Mouse (Mus musculus): ENCODE results near the gene Aldh16a1.
A peak's percentile ranks its signal among the peaks of the same experiment; 100 is the strongest.

The Aldh16a1 gene

DNA sequence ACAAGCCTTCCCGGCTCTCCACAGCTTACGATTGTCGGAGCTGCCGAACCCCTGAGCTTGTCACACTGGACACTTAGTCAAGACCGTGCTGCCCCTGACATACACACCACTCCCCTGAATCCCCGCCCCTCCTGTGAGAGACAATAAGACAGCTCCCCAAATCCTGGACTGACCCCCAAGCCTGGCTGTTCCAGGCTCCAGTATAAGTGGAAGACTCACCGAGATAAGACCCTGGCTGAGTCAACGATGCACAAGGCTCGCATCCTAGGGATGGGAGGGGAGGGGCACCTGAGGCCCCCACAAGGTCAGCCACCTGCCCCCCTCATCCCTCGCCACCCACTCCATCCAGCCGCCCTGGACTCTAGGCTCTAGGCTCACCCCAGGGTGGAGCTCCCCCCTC, 22.5 kb downstream of the Aldh16a1 start:
- DNase-seq, result peak; percentile 92

DNA sequence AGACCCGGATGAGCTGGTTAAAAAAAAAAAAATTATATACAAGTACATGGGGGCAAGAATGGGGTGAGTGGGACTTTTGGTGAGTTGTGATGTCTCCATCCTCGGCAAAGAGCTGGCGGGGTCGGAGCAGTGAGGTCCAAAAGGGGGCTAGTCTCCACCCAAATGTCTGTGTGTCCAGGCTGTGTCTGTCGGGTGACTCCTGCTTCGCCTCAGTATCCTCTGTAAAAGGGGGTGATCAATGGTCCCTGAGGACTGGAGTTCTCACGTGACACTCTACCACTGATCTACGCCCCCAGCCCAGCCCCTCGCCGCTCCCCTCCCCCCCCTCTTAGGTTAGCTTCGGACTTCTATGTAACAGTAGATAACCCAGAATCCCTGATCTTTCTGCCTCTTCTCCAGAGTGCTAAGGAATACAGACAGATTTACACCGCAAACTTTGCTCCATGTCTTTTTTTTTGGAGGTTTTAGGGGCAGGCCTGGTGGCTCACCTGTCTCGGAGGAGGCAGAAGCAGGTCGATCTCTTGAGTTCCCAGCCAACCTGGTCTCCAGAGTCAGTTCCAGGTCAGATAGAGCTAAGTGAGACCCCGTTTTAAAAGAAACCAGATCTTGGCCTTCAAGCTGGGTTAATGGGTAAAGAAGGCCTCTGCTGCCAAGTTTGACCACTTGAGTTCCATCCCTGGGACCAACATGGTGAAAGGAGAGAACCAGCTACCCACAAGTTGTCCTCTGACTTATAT, 24.4 kb downstream of the Aldh16a1 start:
- peak; percentile 95 for DNase-seq

DNA sequence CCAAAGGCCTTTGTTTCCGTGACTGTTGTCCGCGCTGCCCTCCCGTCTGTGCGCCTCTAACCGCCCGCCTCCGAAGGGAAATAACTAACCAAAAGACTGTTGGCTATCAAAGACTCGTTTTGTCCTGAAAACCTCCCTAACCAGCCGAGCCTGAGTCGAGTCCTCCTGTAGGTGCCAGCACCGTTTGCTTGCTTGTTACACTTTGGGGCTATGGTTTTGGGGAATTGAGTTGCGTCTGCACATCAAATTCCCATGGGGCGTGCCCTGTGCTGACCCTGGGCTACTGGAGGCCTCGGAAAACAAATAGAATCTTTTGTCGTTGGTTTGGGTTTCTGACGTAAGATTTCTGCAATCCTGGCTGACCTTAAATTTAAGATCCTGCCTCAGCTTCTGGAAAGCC, 25.1 kb downstream of the Aldh16a1 start:
- DNase-seq, result no peak

DNA sequence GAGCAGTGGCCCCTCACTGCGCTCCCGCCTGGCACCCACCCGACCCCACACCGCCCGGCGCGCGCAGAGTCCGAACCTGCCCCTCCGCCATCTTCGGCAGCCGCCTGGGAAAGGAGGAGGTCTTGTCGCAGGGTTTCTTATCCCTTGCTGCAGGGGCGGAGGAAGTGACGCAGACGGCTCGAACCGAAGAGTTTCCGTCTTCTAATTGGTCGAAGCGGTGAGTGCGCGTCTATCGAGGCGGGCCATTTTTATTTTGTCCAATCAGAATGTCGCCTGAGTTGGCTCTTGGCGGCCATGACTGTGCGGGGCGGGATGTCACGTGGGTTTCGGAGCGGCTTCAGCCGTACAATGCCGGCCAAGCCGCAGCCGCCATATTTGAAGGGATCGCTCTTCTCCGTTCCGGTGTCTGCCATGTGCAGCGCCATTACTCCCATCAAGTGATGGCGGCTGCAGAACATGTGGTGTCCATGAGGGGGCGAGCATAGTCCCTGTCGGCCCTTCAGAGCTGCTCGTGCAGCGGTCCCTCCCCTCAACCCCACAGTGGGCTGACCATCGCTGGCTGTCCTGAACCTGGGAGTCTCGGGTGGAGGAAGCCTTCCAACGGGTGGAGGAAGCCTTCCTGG, 25.6 kb downstream of the Aldh16a1 start, which contains the start of gene Rpl13a:
Rpl13a (minus strand) TSS at position 138 of the 623 bp plus-strand sequence.
- DNase-seq, result peak; percentile 100

DNA sequence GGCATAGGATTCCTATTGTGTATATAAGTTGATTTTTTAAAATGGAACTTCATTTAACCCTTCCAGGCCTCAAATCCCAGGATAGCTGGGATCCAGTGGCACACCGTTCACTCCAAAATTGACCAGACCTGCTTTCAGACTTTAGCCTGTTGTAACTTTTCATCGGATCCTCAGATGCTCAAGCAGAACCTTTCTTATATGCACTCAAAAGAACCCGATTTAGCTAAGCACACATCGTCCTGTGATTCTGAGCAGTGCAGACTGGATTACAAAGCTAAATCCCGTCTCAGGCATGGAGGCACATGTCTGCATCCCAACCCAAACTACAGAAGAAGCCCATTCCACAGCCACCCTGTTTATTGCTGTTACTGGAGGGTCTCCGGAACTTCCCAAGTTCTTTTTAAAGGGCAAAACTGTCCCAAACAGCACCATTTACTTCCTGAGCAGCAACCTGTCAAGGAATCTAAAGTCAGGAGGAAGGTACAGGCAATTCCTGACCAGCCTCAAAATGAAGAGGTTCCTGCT, 26.6 kb downstream of the Aldh16a1 start:
- DNase-seq, result no peak

DNA sequence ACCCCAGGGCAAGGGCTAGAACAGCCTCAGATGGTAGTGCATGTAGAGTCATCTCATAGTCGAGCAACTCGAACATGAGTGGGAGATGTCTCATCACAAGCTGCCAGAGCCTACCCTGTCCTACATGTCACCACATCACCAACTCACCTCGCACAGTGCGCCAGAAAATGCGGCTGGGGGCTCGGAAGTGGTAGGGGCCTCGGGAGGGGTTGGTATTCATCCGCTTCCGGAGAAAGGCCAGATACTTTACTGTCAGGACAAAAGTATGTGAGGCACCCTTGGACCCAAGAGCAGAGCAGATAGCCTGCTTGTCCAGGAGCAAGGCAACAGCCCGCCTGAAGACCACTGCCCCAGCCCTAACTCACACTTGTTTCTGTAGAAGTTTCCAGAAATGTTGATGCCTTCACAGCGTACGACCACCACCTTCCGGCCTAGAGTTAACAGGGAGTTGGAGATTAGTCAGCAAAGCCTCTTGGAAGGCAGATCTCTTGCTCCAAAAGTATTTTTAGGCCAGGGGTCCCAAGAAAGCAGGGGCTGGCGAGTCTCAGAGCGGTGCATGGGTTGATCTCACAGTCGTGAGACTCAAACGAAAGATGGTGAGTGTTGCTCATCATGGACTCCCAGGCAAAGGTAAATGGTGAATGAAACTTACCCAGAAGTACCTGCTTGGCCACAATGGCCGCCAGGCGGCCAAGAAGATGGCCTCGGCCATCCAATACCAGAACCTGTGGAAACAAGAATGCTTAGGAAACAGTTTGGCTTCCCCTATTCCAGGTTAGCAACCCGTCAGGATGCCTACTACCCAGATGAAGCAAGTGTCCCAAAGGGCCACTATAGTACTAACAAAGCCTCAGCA, 27.3 kb downstream of the Aldh16a1 start:
- DNase-seq, result peak; percentile 90

DNA sequence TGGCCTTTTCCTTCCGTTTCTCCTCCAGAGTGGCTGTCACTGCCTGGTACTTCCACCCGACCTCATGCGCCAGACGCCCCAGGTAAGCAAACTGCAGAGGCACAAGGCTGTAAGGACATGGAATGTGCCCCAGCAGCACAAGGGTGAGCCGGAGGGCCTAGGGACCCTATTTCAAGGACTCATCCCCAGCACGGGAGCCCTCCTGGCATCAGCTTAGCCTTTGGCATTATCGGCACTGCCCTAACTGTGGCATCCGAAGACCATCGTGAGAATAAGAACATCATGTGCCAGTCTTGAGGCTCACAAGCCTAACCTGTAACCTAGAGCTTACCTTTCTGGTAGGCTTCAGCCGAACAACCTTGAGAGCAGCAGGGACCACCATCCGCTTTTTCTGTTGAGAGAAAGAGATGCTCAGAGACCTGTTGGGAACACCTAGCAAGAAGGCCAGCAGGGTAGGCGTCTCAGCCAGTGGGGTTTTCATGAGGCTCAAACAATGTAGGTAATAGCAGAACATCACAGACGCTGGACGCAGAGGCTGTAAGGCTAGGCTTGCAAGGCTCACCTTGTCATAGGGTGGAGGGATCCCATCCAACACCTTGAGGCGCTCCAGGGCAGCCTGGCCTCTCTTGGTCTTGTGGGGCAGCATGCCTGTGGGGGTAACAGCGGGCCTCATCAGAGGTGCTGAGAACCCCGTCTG, 28.1 kb downstream of the Aldh16a1 start:
- DNase-seq, result peak; percentile 95

DNA sequence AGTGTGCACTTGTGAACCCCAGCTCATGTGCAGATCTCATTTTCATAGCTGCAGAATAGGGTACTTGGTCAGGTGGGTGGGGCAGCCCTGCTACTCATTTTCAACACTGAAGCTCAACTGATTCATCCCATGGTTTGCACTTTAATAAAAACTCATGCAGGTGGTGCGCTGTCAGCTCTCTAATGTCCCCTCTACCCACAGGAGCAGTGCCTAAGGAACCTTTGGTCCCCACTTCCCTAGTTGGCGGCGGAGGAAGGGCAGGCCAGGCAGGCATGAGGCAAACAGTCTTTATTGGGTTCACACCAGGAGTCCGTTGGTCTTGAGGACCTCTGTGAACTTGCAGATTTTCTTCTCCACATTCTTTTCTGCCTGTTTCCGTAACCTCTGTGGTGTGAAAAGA, 28.7 kb downstream of the Aldh16a1 start:
- peak; percentile 90 for DNase-seq

DNA sequence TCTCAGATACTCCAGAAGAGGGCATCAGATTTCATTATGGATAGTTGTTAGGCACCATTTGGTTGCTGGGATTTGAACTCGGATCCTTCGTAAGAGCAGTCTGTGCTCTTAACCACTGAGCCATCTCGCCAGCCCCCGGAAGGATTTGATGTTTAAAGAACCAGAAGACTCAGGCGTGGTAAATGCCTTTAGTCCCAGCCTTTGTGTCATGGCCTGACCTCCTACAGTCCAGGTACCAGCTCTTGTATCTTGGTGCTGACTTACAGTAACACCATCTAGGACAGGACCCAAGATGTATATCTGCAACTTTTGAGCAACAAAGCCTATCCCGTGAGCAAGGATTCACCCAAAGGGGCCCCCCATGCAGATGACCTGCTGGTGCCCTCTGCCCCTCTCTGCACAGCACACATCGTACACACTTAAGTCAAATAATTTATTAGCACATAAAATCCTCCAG, 29.2 kb downstream of the Aldh16a1 start:
- DNase-seq, result no peak

DNA sequence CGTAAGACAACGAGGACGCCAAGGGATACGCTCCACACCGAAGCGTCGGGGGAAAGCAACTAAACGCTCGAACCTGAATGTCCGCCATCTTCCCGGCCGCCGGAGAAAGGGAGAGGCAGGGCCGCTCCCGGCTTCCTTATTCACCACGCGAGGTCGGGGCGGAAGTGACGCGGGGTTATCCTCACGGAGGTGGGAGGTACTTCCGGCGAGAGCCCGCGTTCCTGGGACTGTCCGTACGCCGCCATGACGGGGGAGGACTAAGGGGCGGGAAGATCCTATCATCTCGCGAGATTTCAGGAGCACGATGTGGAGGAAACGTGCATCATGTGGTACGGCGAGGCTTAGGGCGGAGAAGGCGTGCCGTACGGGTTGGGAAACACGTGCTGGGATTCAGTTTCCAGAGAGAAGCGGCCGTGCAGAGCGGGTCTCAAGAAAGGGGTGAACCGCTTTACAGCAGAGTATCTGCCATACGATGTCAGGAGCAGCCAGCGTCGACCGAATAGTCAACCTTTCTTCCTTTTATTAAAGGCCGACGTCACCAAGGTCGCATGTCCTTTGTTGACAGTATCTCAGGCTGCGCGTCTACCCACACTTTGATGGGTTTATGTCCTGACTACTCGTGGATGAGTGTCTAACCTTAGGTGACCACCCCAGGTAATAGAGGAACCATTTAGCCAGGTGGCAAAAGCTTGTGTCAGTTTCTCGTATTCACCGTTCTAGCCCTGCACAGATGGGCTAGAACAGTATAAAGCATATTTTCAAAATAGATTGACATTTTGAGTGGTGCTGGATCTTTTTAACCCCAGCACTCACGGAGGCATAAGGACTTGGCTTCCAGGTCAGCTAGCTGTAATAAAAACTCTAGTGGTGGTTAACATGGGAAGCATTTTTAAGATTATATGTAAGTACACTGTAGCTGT, 29.9 kb downstream of the Aldh16a1 start, which contains the start of gene Rps11:
Rps11 (minus strand) TSS at position 216 of the 920 bp plus-strand sequence.
- DNase-seq, result peak; percentile 100

DNA sequence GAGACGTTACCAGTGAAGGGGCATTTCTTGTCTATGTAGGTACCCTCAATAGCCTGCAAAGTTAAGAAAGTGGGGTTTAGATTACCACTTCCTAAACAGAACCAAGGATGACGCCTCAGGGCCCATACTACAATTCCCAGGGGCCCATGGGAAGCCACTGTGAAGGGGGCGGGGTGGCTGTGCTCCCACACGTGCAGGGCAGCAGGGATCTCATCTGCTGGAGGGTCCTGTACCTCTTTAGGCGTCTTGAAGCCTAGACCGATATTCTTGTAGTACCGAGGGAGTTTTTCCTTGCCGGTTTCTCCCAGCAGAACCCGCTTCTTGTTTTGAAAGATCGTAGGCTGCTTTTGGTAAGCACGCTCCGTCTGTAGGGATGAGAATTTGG, 31.2 kb downstream of the Aldh16a1 start:
- DNase-seq, result peak; percentile 94

DNA sequence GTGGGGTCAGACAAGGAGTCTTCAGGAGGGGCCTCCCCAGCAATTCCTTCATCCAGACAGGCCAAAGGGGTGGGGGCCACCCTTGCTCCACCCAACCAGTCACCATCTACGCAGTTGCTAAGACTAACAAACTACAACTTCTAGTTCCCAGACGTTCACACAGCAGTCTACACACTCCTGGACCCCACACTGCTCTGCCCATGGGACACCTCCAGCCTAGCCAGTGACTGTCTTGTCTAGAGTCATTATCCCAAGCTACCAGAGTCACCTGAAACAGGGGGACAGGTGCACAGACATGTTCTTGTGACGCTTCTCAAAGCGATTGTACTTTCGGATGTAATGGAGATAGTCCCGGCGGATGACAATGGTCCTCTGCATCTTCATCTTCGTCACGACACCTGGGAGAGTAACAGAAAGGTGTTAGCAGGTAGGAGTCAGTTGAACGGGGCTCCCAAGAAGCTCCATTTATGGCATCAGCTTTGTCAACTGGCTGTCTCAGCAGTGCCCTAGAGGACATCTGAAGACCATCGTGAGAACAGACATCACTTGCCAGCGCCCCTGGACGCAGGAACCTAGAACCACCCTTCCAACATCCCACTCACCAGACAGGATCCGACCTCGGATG, 31.7 kb downstream of the Aldh16a1 start:
- peak; percentile 94 for DNase-seq

DNA sequence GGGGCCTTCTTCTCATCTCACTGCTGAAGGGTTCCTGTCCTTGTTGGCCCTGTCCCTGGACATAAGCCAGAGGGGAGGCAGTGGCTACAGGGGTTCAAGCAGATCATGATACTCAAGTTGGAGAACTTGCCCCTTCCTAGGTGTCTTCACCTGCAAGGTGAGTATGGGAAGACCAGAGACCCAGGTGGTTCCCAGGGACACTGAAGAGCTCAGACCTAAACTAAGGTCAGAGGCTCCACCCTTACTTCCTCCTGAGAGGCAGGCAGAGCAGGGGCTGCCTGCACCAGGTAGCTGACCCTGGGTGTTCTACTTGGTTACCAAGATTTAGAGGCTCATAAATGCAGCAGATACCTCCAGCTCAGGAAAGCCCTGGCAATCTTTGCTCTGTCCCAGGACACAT, 32.4 kb downstream of the Aldh16a1 start:
- DNase-seq, result peak; percentile 92

DNA sequence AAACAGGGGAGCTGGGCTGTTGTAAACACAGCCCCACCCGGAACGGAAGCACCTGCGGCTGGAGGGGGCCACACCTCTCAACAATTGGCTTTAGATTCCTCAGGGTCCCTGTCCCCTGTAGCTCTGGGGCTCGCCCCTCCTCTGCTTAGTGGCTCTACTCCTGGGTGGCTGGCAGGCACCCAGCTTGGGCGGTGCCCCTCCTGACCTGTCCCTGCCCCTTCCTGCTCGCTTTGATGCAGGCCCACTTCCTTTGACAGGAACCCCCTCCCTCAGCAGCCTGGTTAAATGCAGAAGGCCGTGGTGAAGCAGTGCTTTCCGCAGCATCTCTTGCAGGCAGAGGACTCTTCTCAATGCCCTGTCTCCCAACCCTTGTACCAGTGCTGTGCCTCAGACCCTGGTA, 33.0 kb downstream of the Aldh16a1 start:
- DNase-seq, result peak; percentile 99

DNA sequence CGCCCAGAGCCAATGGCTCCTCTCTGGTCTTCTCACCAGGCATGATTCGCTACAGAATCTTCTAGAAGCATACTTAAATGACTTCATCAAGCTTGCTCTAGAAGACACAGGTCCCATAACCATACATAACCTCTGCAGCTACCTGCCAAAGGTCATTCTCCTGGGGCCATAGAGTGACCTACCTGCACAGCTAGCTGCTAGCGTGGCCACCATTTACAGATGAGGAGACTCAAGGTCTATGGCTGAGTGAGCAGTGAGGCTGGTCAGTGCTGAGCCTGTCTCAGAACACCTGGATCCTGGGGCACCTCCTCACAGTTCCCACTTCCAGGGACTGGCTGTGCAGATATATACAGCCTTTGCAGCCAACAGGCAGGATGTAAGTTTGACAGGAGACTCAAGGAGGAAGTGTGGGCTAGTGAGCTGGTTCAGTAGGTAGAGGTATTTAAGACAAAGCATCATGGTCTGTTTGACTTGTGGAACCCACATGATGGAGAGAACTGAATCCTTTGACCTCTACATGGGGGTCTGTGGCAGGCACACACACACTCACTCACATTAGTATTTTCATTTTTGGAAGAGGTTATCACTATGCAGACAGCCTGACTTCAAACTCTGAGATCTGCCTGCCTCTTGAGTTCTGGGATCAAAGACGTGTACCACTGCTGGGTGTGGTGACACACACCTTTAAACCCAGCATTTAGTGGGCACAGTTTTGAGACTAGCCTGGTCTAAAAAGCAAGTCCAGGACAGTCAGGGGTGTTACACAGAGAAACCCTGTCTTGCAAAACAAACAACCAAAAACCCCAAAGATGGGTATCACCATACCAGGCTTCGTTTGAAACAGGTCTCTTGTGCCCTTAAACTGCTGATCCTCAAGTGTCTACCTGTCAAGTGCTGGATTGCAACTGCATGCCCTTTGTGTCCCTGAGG, 34.3 kb downstream of the Aldh16a1 start:
- DNase-seq, result peak; percentile 89

DNA sequence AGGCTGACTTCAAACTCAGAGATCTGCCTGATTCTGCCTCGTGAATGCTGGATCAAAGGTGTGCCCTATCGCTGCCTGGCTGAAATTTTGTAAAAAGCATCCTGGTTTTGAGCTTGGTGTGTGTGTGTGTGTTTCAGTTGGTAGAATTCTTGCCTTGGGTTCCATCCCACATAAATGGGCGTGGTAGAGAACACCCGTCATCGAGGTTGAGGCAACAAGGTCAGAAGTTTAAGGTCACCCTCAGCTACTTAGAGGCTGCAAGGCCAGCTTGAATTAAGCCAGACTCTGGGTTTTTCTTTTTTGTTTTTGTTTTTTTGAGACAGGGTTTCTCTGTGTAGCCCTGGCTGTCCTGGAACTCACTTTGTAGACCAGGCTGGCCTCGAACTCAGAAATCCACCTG, 36.0 kb downstream of the Aldh16a1 start:
- no peak for DNase-seq

DNA sequence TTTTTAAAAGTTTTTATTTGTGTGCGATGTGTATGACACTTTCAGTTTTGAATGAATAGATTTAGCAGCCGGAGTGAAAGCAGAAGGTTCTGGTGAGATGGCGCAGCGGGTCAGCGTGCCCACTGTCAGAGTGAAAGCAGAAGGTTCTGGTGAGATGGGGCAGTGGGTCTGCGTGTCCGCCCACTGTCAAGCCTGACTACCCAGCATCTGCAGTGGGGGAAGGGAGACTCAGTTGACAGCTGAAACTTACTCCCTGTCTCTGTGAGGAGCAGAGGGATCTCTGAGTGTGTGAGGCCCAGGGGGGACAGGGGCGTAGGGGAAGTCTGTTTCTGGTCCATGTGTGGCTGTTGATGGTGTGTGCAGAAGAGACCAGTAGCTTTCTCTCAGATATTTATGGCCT, 36.8 kb downstream of the Aldh16a1 start:
- peak; percentile 92 for DNase-seq

DNA sequence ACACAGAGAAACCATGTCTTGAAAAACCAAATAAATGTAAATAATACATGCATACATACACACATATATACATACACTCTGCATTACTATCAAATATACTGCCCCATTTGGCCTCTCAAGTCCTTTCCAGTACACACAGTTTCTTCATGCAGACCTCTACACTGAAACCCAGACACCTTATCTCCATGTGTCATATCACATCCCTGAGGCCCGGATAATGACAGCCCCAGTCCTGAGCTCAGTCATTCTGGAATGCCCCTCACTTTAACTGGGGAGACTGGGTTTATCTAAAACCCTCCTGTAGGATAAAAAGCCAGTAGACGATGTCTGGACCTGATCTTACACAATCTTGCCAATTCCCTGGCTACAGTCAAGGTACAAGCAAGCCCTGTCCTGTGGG, 40.9 kb downstream of the Aldh16a1 start:
- no peak for DNase-seq

DNA sequence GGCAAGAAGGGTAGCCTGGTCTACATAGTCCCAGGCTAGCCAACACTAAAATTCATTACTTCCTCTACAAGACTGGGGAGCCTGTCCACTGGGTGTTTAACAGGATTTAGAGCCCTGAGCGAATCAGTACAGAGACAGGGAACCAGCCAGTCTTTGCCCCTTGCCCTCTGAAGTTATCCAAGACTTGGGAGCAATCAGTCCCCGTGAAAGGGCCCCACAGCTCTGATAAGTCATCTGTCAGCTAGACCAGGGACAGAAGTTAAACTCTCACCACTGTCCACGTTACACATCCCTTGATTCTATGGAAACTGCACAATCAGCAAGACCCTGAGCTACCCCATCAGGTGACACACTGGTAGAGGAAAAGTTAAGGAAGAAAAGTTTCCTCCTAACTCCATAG, 41.9 kb downstream of the Aldh16a1 start:
- no peak for DNase-seq

DNA sequence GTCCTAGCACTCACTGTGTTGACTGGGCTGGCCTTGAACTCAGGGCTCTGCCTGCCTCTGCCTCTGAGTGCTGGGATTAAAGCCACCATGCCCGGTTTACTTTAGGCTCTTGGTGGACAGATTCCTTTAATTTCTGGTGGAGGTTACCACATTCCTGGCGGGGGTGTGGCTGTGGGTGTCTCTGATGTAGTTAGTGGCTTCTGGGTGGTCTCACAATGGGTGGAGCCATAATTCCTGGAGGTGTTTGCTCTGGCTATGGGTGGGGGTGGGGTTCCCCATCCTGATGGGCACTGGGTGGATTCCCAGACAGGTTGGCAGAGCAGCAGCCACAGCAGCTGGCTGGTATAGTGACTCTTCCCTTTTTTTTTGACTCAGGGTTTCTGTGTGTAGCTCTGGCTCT, 42.4 kb downstream of the Aldh16a1 start:
- no peak for DNase-seq

Data from heart, adult 11 months (tissue).